Mouse (Mus musculus): Measurements from ENCODE around the gene Scube3. TPM values are rescaled to one million over a fixed set of nuclear protein-coding genes. Genes with fewer than 3 reads are reported as not detected.
"Not testable (repeated sequence)": the region's sequence is repeated elsewhere in the genome, so short reads cannot be mapped to it uniquely, and the experiment has no call there.

Scube3 gene
- total RNA-seq, 2 experiments from 2014 or later, result 0.53 to 0.73 TPM

DNA sequence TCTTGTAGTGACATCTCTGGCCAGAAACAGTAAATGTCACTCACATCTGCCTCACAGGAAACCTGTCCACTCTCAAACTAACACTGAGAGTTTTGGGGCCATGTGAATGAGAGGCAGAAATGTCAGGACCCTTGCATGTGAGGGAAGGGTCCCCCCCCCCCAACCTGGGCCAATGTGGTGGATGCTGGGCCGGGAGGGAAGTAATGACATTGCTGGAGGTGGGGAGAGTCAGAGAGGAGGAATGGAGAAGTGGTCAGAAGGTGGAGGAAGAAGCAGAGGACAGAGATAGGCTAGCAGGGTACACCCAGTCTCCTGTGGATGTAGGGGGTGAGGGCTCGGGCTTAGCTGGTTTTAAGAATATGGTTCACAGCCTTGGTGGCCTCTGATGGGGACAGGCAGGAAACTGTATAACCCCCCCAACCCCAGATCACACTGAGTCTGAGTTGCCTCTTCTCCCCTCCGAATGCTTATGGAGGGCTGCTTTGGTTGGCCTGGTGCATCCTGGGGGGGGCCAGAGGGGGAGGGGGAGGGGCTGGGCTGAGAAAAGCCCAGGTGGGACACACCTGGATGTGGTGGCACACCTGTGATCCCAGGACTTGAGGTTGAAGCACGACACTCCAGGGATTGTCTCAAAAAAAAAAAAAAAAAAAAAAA lies 67.6 kb downstream of the Scube3 start:
- intact Hi-C loops (cut with DNase I), result loop anchor here (2.0 to 5.0 kb wide), 2 partner anchors 13 to 158 kb away; partner anchors contain the start of gene Tulp1
- DNase-seq (ENCODE audit: low spot score), result no peak

DNA sequence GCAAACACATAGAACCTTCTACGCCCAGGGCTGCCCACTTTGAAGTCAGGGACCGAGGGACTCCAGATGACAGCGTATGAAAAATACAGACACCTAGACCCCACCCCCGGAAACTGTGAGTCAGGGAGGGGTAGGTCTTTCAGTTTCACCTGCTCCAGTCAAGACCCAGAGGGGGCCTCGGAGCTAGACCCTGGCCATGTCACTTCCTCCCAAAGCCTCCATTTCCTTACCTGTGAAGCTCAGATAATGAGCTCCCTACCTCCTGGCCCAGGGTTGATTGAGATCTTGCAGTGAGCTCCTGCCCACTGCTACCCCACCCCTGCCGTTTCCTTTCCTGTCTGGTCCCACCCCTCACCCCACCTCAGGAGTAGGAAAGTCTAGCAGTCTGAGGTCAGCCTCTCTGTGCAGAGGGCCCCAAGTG lies 70.0 kb downstream of the Scube3 start:
- no peak for DNase-seq (ENCODE audit: low spot score)
- intact Hi-C loops (cut with DNase I), result no loop called here

DNA sequence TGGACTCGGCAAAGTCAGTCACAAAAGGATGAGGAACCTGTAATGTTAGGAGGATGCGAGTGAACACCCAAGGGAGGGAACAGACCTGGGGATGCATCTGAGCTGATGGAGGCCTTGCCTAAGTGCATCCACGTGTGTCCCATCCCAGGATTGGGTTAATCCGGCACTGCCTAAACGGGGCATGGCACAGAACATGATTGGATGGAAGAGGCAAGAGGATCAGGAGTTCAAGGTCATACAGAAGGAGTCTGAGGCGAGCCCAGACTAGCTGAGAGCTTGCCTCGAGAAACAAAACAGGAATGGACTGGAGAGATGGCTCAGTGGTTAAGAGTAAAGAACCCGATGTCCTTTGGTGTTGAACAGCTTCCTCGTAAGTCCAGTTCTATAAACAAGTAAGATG lies 70.5 kb downstream of the Scube3 start:
- intact Hi-C loops (cut with DNase I), result no loop called here

DNA sequence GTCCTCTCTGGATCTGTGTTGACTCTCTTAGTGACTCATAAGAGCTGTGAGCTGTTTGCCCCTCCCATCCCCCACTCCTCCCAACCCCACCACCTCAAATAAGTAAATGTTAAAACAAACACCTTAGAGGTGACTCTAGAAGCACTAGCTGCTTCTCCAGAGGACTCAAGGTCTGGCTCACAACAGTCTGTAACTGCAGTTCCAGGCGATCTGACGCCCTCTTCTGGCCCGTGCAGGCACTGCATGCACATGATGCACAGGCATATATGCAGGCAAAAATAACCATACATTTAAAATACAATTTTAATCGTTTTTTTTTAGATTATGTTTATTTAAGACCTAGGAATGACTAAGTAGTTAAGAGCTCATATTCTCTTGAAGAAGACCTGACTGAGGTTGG lies 71.3 kb downstream of the Scube3 start:
- intact Hi-C loops (cut with DNase I), result no loop called here

More for the DNA sequence above, 70.5 kb downstream of the Scube3 start:
- DNase-seq (ENCODE audit: low spot score), result no peak

DNA sequence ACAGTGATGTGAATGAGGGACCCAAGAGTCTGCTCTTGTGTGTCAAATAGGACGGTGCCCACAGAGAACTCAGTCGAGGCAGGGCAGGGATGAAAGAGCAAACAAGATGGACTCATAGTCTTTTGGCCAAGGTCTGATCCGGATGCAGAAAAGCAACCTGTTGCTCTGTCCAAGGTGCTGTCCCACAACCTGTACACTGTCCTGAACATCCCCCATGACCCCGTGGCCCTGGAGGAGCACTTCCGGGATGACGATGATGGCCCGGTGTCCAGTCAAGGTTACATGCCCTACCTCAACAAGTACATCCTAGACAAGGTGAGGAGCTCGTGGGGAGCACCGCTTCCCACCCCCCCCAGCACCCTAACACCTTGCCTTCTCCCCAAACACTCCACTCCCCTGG lies 74.8 kb downstream of the Scube3 start:
- intact Hi-C loops (cut with DNase I), result no loop called here
- DNase-seq (ENCODE audit: low spot score), result no peak

More for the DNA sequence above, 71.3 kb downstream of the Scube3 start:
- no peak for DNase-seq (ENCODE audit: low spot score)

DNA sequence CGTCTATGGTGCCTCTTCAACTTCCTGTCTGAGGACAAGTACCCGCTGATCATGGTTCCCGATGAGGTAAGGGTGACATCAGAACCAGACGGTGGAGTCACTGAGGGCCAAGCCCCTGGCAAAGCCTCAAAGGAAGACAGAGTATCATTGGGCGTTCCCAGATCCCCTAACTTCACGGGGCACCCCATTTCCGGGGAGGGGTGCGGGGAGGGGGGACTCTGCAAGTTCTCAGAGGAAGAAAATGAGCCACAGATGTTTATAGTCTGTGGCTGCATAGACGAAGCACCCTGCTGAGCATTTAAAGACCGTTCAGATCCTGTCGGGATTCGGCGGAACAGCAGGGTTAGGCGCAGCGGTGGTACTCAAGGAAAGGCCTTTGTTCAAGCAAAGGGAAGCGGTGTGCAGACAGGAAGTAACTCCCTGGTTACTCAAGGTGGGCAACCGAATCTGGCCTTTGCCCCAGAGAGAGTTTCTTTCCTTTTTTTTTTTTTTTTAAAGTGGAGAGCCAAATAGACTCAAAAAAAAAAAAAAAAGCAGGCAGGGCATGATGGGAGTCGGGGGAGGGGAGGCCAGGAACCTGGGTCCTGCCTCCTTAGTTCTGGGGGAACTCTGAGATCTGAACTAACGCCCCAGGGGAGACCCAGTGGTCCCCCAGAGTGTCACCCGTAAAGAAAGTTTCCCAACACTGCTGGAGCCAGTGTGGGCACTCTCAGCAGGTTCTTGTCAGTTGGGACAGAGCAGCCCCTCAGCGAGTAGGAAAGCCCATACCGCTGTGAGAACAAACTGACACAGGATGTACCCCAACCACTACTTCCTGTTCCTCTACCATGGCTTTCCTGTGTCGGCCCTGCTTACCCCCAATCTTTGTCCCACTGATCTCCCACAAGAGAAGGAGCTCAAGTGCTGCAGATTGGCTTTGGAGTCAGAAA lies 76.0 kb downstream of the Scube3 start:
- intact Hi-C loops (cut with DNase I), result no loop called here
- DNase-seq (ENCODE audit: low spot score), result no peak

DNA sequence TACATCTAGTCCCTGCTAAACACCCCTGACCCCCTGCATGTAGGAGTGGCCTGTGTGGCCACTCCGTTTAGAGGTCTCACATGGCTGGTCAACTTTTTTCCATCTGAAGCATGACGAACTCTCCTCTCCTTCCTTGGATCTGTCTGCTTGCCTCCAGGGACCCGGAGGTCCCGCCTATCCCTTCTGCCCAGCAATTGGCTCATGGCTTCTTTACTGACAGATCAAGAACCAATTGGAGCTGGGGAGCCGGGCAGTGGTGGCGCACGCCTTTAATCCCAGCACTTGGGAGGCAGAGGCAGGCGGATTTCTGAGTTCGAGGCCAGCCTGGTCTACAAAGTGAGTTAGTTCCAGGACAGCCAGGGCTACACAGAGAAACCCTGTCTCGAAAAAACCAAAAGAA lies 80.5 kb downstream of the Scube3 start:
- intact Hi-C loops (cut with DNase I), result loop anchor here (2.0 to 10.0 kb wide), 2 partner anchors 14 to 302 kb away; no protein-coding TSS in a partner anchor
- DNase-seq (ENCODE audit: low spot score), result not testable (repeated sequence)

DNA sequence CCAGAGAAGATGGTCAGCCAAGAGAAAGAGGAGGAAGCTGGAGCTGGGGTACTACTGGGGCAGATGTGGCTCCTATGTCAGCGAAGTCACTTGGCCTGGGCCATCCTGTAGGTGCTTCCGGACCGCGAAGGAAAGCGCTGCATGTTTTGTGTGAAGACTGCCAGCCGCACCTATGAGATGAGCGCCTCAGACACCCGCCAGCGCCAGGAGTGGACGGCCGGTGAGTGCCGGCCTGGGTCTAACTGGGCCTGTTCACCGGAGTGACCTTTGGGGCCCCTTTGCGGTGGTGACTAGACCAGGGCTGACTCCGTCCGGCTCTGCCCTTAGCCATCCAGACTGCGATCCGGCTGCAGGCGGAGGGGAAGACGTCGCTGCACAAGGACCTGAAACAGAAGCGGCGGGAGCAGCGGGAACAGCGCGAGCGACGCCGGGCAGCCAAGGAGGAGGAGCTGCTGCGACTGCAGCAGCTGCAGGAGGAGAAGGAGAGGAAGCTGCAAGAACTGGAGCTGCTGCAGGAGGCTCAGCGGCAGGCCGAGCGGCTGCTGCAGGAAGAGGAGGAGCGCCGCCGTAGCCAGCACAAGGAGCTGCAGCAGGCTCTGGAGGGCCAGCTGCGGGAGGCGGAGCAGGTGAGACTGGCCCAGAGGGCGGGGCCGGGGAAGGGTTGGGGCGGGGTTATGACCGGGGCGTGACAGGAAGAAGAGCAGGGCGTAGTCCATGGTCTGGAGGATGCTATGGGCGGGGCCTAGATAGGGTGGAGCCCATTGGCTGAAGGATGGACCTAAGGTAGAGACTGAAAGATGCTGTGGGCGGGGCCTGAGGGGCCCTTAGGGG lies 81.8 kb downstream of the Scube3 start:
- intact Hi-C loops (cut with DNase I), result loop anchor here (2.0 to 10.0 kb wide), 3 partner anchors 15 to 301 kb away; no protein-coding TSS in a partner anchor
- DNase-seq (ENCODE audit: low spot score), result peak; percentile 86

Other genes with a start within 250 kb of the Scube3 start
- 10 to 100 TPM; 56.8 to 61.6 TPM for gene Anks1, start 232.8 kb upstream of the Scube3 start, total RNA-seq (2021)
- gene Taf11, start 232.3 kb upstream of the Scube3 start, total RNA-seq (2021), result 10 to 100 TPM; 21.3 to 22.5 TPM
- not detected for gene Tcp11, start 61.5 kb upstream of the Scube3 start, total RNA-seq (2021)
- gene Zfp523, start 35.0 kb downstream of the Scube3 start, total RNA-seq (2021), result 10 to 100 TPM; 11.5 to 12.4 TPM
- 1 to 10 TPM; 2.4 to 2.8 TPM for gene Def6, start 65.6 kb downstream of the Scube3 start, total RNA-seq (2021)
- 10 to 100 TPM; 40.4 to 40.6 TPM for gene Ppard, start 90.6 kb downstream of the Scube3 start, total RNA-seq (2021)
- 10 to 100 TPM; 10.5 to 11.1 TPM for gene Fance, start 171.4 kb downstream of the Scube3 start, total RNA-seq (2021)
- 100 to 1,000 TPM; 359 to 375 TPM for gene Rpl10a, start 186.3 kb downstream of the Scube3 start, total RNA-seq (2021)
- 10 to 100 TPM; 12.2 to 14.4 TPM for gene Tead3, start 208.7 kb downstream of the Scube3 start, total RNA-seq (2021)
- under 1 TPM in 1 of 2 experiments, not detected in 1; 0.34 TPM for gene Tulp1, start 223.1 kb downstream of the Scube3 start, total RNA-seq (2021)

Data from heart, postnatal 25 days (tissue).